Comparison of ENCODE assay signal across 9 mouse cellular contexts in the genomic region with DNA sequence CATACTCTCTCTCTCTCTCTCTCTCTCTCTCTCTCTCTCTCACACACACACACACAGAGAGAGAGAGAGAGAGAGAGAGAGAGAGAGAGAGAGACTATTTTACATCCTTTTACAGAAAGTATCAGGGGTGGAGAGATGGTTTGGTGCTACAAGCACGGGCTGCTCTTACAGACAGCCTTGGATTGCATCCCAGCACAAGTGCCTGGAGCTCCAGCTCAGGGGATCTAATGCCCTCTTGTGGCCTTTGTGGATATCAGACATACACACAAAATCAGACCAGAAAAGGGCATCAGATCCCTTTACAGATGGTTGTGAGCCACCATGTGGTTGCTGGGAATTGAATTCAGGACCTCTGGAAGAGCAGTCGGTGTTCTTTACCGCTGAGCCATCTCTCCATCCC. TPM values are rescaled to one million over a fixed set of nuclear protein-coding genes. Genes with fewer than 3 reads are reported as not detected.
DNase-seq lines count a peak whose midpoint lies in the region; ATAC-seq and TF ChIP-seq lines count a peak whose summit lies in the region.
"Not testable (repeated sequence)": the region's sequence is repeated elsewhere in the genome, so short reads cannot be mapped to it uniquely, and the experiment has no call there.
"Had no signal": no experiment of that assay in that cellular context is flagged by ENCODE, and none has a peak within 500 bp of the region (broad histone marks: within the 10 kb centered on the region; RNA-seq: fewer than 3 reads in every experiment).

No protein-coding gene starts in this region.

- DNase-seq in c-Kit-positive CD71-negative TER-119-negative erythroid progenitor cells, embryonic 14.5 days (ENCODE audit: low read depth) = peak; percentile 64
- DNase-seq in forebrain, embryonic 11.5 days (ENCODE audit: low spot score) = peak; percentile 72
- peak; percentile 61 to 63 for DNase-seq in heart, postnatal 36 days
- DNase-seq in kidney, postnatal 14 days = peak; percentile 81
- DNase-seq in liver, postnatal 0 days = peak; percentile 56
- peak; percentile 58 for DNase-seq in testis, postnatal 14 days (ENCODE audit: low spot score)

- WGBS in forebrain, embryonic 11.5 days = 1% methylated on average over 3 of the region's 3 CpGs
- 4% methylated on average over 3 of the region's 3 CpGs for WGBS in liver, postnatal 0 days (ENCODE audit: insufficient replicate concordance)
- WGBS in neural tube, embryonic 12.5 days = 7% methylated on average over 3 of the region's 3 CpGs

- peak; percentile 43 for TF ChIP-seq CTCF in E14TG2a.4 (conservative IDR thresholded peaks at IDR 0.05; ENCODE audit: low read length)
- TF ChIP-seq CTCF in liver, postnatal 0 days (IDR thresholded peaks at IDR 0.05; ENCODE audit: low read depth) = peak; percentile 86

- not testable (repeated sequence) for H3K27me3 ChIP-seq in E14TG2a.4 (ENCODE audit: insufficient read depth, low read length); forebrain, embryonic 11.5 days (ENCODE audit: control insufficient read depth, insufficient read depth, low read length); liver, postnatal 0 days (ENCODE audit: insufficient read depth, low read length); neural tube, embryonic 12.5 days (replicated peaks)

- not testable (repeated sequence) for TF ChIP-seq EP300 in liver, postnatal 0 days (IDR thresholded peaks at IDR 0.05; ENCODE audit: low read depth)

- not testable (repeated sequence) for H3K9ac ChIP-seq in forebrain, embryonic 11.5 days (ENCODE audit: low read length); liver, postnatal 0 days (replicated peaks); neural tube, embryonic 12.5 days

- H3K36me3 ChIP-seq in E14TG2a.4 (ENCODE audit: insufficient read depth, low read length); forebrain, embryonic 11.5 days (ENCODE audit: control insufficient read depth, insufficient read depth, low read length); liver, postnatal 0 days (replicated peaks; ENCODE audit: insufficient read depth, low read length); neural tube, embryonic 12.5 days: not testable (repeated sequence)

- not testable (repeated sequence) for ATAC-seq in forebrain, embryonic 11.5 days (replicated peaks; ENCODE audit: low FRiP score)
- ATAC-seq in liver, postnatal 0 days = peak; percentile 56; the same call in 1 of the 2 replicates
- peak; percentile 65; the same call in 1 of the 2 replicates for ATAC-seq in neural tube, embryonic 12.5 days (ENCODE audit: low FRiP score, low read depth)

- intact Hi-C loops in heart, postnatal 36 days (cut with DNase I) = loop anchor here (2.0 to 10.0 kb wide), 2 partner anchors 71 to 501 kb away; no protein-coding TSS in a partner anchor

- not testable (repeated sequence) for H3K9me3 ChIP-seq in E14TG2a.4 (ENCODE audit: low read length); forebrain, embryonic 11.5 days (ENCODE audit: control insufficient read depth, low read length); liver, postnatal 0 days (ENCODE audit: low read length); neural tube, embryonic 12.5 days

- peaks cover 37% of the 10 kb centered on the region for H3K4me1 ChIP-seq in E14TG2a.4 (replicated peaks; ENCODE audit: low read depth, low read length)
- H3K4me1 ChIP-seq in forebrain, embryonic 11.5 days (replicated peaks; ENCODE audit: control insufficient read depth, insufficient read depth, low read length); liver, postnatal 0 days (ENCODE audit: insufficient read depth); neural tube, embryonic 12.5 days: not testable (repeated sequence)

- not testable (repeated sequence) for H3K4me2 ChIP-seq in forebrain, embryonic 11.5 days (ENCODE audit: low read depth, low read length, severe bottlenecking); liver, postnatal 0 days (ENCODE audit: low read depth, low read length); neural tube, embryonic 12.5 days (replicated peaks)

- H3K27ac ChIP-seq in forebrain, embryonic 11.5 days (ENCODE audit: low read depth, low read length); liver, postnatal 0 days (ENCODE audit: low read depth); neural tube, embryonic 12.5 days: not testable (repeated sequence)

- not testable (repeated sequence) for H3K4me3 ChIP-seq in E14TG2a.4 (replicated peaks; ENCODE audit: low read length); forebrain, embryonic 11.5 days (ENCODE audit: low read depth, low read length); liver, postnatal 0 days (ENCODE audit: low read depth, low read length); neural tube, embryonic 12.5 days

RNA-seq across cellular contexts. Expression of gene Cd164, which starts 13.8 kb away (rescaled TPM):
- polyA plus RNA-seq in forebrain, embryonic 11.5 days (2014; fragmentation: Nextera tagmentation; extraction: Ambion mirVana) = 125 and 138 TPM in 2 replicates
- 100 to 1,000 TPM; 144 to 145 TPM for total RNA-seq in heart, postnatal 36 days (2021)
- polyA plus RNA-seq in liver, postnatal 0 days (2015; fragmentation: Nextera tagmentation; extraction: Ambion mirVana) = 77.8 and 93.3 TPM in 2 replicates
- polyA plus RNA-seq in neural tube, embryonic 12.5 days (2016; fragmentation: Nextera tagmentation; extraction: Ambion mirVana) = 91.3 and 98.8 TPM in 2 replicates

RNA-seq across cellular contexts. Expression of gene Ppil6, which starts 15.2 kb away (rescaled TPM):
- 0.65 and 0.98 TPM in 2 replicates for polyA plus RNA-seq in forebrain, embryonic 11.5 days (2014; fragmentation: Nextera tagmentation; extraction: Ambion mirVana)
- total RNA-seq in heart, postnatal 36 days (2021) = 1 to 10 TPM; 1.2 to 1.8 TPM
- polyA plus RNA-seq in liver, postnatal 0 days (2015; fragmentation: Nextera tagmentation; extraction: Ambion mirVana) = 0.22 and 0.25 TPM in 2 replicates
- polyA plus RNA-seq in neural tube, embryonic 12.5 days (2016; fragmentation: Nextera tagmentation; extraction: Ambion mirVana) = 0.79 and 1.2 TPM in 2 replicates
- polyA plus RNA-seq: liver, embryonic 12.5 days had no signal

RNA-seq across cellular contexts. Expression of gene Smpd2, which starts 15.3 kb away (rescaled TPM):
- 50.7 and 56.7 TPM in 2 replicates for polyA plus RNA-seq in forebrain, embryonic 11.5 days (2014; fragmentation: Nextera tagmentation; extraction: Ambion mirVana)
- total RNA-seq in heart, postnatal 36 days (2021) = 10 to 100 TPM; 42.8 to 45.3 TPM
- 17.9 and 19.7 TPM in 2 replicates for polyA plus RNA-seq in liver, postnatal 0 days (2015; fragmentation: Nextera tagmentation; extraction: Ambion mirVana)
- 41.0 and 43.4 TPM in 2 replicates for polyA plus RNA-seq in neural tube, embryonic 12.5 days (2016; fragmentation: Nextera tagmentation; extraction: Ambion mirVana)

RNA-seq across cellular contexts. Expression of gene Mical1, which starts 29.3 kb away (rescaled TPM):
- polyA plus RNA-seq in forebrain, embryonic 11.5 days (2014; fragmentation: Nextera tagmentation; extraction: Ambion mirVana) = 41.5 and 50.9 TPM in 2 replicates
- 10 to 100 TPM; 14.5 to 15.8 TPM for total RNA-seq in heart, postnatal 36 days (2021)
- 4.3 TPM in 2 replicates for polyA plus RNA-seq in liver, postnatal 0 days (2015; fragmentation: Nextera tagmentation; extraction: Ambion mirVana)
- 44.8 and 47.5 TPM in 2 replicates for polyA plus RNA-seq in neural tube, embryonic 12.5 days (2016; fragmentation: Nextera tagmentation; extraction: Ambion mirVana)

RNA-seq across cellular contexts. Expression of gene Zbtb24, which starts 55.3 kb away (rescaled TPM):
- 18.6 and 21.0 TPM in 2 replicates for polyA plus RNA-seq in forebrain, embryonic 11.5 days (2014; fragmentation: Nextera tagmentation; extraction: Ambion mirVana)
- total RNA-seq in heart, postnatal 36 days (2021) = 1 to 10 TPM; 8.6 to 8.9 TPM
- polyA plus RNA-seq in liver, postnatal 0 days (2015; fragmentation: Nextera tagmentation; extraction: Ambion mirVana) = 3.9 and 4.7 TPM in 2 replicates
- polyA plus RNA-seq in neural tube, embryonic 12.5 days (2016; fragmentation: Nextera tagmentation; extraction: Ambion mirVana) = 22.4 and 23.3 TPM in 2 replicates
